Mouse (Mus musculus) cerebellum, postnatal 36 days (tissue): ENCODE measurements at regions not wholly inside any gene's neighbourhood (a gene's known extent, or its start where the extent isn't known, plus 50 kb on each side); places are given as distances from the start of the nearest gene placed in this dataset.

Experiments
- DNase-seq, 2 experiments: peaks; one replicate each; pipeline ENCODE4 v3.0.0; 2021 to 2022; ENCODE audit warnings: mixed read lengths in 2 of 2

DNA sequence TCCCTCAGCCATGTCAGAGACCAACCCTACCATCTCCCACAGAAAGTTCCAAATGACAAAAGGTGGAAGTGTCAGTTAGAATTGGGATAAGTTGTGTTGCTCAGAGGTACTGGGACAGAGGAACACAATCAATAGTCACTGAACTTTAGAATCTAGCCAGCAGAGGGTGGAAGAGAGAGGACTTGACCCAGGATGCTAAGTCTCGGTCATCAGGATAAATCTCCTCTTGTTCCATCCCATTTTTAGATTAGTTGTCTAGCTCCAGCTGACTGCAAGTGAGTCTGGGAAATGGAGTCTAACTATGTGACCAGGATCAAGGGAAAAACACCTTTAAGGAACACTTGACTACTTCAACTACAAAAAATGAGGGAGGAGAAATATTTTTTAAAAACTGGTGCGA is 91.5 kb downstream of the Fam84b start:
- DNase-seq = no peak

- peak; percentile 17 to 30 for DNase-seq
Measured at GRCm38 (mm10) chr15:60760015-60760437, 93.6 kb downstream of the Fam84b start.

DNA sequence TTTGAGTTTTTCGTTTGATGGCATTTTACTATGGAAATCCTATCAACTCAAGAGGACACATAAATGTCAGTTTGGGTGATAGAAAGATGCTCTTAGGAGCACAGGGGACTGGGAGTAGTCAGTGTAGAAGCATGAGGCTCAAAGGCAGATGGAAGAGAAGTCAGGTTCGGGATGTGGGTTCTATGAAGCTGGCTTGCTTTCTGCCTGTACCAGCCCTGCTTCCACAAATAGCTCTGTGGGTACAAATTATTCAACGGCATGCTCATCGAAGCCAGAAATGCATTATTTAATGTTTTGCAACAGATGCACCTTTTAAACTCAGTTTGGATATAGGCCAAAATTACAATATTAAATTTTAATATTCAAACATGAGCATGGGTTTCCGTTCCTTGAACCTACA is 99.3 kb downstream of the Fam84b start:
- no peak for DNase-seq

DNA sequence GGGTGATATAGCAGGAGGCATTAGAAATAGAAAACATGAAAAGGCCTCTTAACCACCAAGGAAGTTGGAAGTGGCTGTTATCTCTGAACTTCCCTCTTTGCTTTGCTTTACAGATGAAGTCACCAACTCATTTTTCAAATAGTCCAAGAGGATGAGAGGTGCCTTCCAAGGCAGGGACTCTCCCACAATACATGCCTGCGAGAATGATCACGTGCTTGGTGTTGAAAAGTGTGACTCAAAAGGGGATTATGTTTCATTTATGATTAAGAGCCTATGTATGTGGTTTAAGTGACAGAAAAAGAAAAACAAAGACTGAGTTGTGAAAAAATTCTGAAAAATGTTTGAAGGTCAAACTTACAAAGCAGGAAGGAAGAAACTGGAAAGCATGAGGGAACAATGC is 114.0 kb downstream of the Fam84b start:
- DNase-seq = no peak

GRCm38 (mm10) chr15:60738258-60738657 is 115.3 kb downstream of the Fam84b start:
- no peak for DNase-seq

GRCm38 (mm10) chr15:60732416-60732815 is 121.2 kb downstream of the Fam84b start:
- DNase-seq = no peak

DNA sequence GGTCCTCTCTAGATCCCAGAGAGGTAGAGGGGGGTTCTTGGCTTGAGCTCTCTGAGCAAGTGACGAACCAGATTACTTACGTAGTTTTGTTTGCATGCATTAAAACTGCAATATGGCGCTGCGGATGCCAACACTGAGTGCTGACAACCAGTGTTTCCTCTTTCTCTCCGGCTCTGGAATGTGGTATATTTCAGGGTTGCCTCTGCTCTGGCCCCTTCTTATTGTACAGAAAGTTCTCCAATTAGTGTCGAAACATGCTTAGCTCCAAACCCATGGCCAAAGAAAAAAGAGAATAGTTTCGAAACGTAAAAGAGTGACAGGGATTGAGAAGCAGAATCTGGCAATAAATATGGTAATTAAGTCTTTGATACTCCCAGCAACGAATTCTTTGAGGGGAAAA is 124.8 kb downstream of the Fam84b start:
- DNase-seq = no peak

DNA sequence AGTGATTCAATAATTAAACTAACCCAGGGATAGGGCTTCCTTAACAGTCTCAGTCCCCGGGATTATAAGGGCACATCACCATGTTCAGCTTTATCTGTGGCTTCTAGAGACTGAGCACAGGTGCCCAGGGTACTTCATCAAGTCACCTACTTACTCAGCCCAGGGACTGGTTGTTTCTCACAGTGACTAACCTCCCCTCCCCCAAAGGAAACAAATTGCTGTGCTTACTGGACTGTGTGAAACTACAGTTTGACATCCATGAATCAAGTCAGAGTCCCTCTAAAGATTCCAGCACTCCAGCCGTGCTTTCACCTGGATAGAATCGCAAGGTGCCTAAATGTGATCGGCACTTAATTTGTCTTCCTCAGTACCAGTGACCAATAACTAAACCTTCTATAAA is 125.2 kb downstream of the Fam84b start:
- DNase-seq = no peak

DNA sequence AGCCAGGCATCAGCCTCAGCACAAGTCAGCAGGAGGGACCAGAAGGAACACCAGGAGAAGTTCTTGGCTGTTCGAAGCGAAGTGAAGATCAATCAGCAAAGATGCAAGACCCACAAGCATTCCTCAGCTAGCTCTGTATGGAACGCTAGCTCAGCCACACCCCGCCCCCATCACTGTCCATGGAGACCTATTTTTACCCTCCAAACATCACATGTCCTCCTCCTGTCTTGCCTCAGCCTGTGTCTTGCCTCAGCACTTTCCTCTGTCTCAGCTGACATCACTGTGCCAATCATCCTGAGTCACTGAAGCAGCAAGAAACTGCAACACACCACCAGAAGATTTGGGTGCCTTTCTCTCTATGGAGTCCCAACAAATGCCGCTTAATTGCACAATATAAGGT is 134.2 kb downstream of the Fam84b start:
- DNase-seq = no peak

DNA sequence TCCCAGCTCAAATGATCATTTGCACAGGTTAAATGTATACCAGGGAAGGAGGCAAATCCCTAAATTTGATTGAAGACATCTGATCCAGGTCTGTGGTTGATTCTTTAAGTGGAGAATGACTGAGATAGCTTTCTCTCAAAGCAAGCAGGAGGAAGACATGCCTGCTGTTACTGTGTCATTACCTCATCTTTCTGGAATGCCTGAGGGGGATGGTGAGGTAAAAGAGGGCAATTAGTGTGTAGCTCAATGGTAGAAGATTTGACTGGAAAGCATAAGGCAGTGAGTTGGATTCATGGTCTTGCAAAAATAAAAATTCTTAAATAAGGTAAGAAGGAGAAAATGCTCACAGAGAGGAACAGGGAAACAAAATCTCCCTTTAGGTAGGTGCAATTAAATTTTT is 144.9 kb downstream of the Fam84b start:
- no peak for DNase-seq

- DNase-seq = no peak
Measured at GRCm38 (mm10) chr15:60706009-60706408, 147.6 kb downstream of the Fam84b start.

- DNase-seq = no peak
Measured at GRCm38 (mm10) chr15:60701273-60701672, 152.3 kb downstream of the Fam84b start.

- DNase-seq = no peak
Measured at GRCm38 (mm10) chr15:60694746-60695145, 158.8 kb downstream of the Fam84b start.

GRCm38 (mm10) chr15:60693751-60694500 is 159.7 kb downstream of the Fam84b start:
- DNase-seq = peak; percentile 6 to 7

DNA sequence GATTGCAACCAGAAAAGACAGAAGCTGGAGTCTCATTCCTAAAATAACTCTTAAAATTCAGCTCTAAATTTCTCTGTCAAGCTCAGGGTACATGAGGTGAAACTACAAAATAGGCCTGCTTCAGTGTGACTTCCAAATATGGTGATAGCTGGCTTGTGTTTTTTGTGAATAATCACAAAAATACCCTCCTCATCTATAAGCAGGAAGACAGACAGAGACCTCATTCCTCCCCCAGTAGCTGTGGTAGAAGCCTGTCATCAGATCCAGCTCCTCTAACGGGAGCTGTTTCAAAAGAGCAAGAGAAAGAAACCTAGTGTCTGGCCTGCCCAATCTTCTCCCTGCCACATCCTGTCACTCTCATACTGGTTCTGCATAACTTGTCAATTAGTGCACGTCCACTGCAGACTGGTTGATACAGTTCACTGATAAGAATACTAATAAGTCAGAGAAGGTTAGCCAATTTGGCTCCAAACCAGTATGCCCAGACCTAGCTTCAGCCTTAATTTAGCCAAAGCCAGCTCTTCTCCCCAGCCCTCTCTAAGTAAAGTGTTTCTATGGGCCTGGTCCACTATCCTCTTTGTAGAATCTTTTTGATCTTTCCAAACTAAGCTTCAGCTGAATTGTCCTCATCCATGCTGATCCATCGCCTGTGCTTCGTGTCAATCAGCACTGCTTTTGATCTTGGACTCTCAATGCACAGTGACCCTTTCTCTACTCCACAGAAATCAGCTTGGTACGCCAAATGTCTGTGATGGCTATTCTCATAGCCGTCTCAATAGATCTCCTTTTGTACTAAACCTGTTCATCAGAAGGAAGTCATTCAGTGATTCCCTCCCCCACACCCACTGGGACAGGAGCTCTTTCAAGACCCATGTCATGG is 160.6 kb downstream of the Fam84b start:
- DNase-seq = no peak

GRCm38 (mm10) chr15:60692149-60692548 is 161.4 kb downstream of the Fam84b start:
- no peak for DNase-seq

DNA sequence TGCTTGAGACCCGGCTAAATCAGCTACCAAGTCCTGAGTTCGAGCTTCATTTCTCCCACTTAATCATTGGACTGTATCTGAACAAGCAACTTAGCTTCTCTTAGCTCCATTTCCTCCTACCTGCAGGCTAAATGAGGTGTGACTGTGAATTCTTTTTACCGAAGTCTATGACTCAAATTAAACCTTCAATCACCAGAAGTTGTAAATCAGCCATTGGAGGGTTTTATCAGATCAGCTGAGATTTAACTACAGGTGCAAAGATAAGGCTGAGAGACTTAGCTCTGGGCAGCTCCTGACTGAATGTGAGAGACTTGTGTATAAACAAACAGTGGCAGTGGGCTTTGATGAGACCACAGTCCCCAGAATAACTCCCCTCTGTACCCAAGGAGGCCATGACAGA is 176.2 kb downstream of the Fam84b start:
- no peak for DNase-seq

DNA sequence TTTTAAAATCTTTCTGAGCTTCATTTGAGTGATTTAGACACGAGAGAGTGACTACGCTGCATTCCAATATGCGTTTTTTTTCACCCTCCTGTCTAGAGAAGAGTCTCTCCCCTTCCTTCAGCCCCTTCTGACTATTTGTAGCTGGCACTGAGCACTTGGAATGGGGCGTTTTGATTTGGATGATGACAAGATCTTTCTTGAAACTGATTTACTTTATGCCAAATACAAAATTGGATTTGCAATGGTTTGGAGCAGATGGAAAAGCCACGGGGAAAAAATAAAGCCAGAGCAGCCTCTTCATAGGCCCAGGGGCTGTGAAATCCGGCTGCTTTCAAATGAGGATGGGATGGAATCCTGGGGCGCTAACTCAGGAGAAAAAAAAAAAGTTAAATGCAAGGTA is 196.0 kb downstream of the Fam84b start:
- peak; percentile 2 to 10 for DNase-seq

GRCm38 (mm10) chr15:60655113-60655512 is 198.5 kb downstream of the Fam84b start:
- DNase-seq = no peak

GRCm38 (mm10) chr15:60649252-60649651 is 204.3 kb downstream of the Fam84b start:
- no peak for DNase-seq

DNA sequence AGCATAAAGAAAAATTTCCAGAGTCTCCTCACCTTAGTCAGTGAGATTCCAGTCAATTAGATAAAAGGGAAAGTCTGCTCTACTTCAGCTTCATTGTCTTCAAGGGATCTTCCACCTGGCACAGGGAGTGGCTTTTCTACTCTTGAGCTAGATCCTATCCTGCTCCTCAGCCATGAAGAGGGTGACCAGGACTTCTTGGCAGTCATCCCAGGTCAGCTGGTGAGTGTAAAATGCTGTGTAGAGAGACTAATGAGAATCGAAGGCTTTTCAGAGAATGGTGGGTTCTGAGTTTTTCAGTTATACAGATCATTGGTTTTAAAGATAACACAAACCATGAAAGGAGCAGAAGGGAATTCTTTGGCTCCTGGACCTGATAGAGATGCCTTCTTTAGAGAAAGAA is 211.8 kb downstream of the Fam84b start:
- DNase-seq = no peak

DNA sequence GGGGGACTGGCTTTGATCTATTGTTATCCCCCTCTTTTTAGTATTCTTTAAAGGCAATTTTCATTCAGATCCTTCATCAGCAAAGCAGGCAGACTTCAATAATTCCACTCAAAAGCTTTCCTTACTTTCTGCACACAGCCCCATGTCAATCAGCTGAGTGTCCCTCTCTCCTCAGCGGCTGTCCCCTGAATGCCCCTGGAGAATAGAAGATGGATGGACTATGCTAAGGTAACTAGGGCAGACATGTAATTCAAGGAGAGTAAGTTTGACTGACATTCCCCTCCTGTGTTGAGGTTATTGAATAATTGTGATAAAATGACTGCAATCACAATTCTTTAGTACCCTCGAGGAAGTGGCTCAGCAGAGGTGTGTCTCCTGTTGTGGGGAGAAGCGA is 220.1 kb downstream of the Fam84b start:
- no peak for DNase-seq

GRCm38 (mm10) chr15:60632789-60633456 is 220.7 kb downstream of the Fam84b start:
- no peak for DNase-seq
